Mouse (Mus musculus): ENCODE results near the gene Cplx1. TPM values are rescaled to one million over a fixed set of nuclear protein-coding genes. Genes with fewer than 3 reads are reported as not detected.

Gene Cplx1
- polyA plus RNA-seq, 1 experiment = 0.05 TPM

DNA sequence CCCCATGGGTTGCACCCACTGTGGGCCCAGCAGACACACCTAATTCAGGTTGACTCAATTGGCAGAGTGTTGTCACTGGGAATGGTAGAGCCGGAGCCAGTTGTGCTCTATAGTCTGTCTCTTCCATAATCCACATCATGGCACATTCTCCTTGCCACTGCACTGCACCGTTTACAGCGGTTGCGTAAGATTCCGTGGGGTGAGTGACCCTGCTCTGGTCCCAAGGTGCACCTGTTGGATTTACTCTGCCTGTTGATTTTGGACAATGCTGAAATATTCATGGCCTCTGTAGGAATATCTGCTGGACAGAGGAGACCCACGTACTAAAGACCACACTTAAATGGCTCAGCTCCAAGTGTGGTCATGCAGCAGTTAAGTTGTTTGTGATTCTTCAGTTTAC lies 66.8 kb downstream of the Cplx1 start:
- H3K27me3 ChIP-seq (ENCODE audit: control insufficient read depth) = no peaks in the 10 kb centered on the region
- H3K9me3 ChIP-seq (ENCODE audit: control insufficient read depth, low read length) = no peaks in the 10 kb centered on the region
- no peak for TF ChIP-seq TAL1 (IDR thresholded peaks at IDR 0.05; ENCODE audit: low read length)
- H3K4me1 ChIP-seq (ENCODE audit: control insufficient read depth) = peaks cover 2% of the 10 kb centered on the region
- no peak overlapping the region for H3K4me3 ChIP-seq (replicated peaks)
- peaks cover 66% of the 10 kb centered on the region for H3K36me3 ChIP-seq (ENCODE audit: control insufficient read depth)

GRCm38 (mm10) chr5:108475977-108476376 lies 73.8 kb downstream of the Cplx1 start:
- Histone ChIP-seq H3K4me3 (replicated peaks) (no peak overlapping the region), H3K4me1 (ENCODE audit: control insufficient read depth) (peaks cover 15% of the 10 kb centered on the region), H3K27me3 (ENCODE audit: control insufficient read depth) (no peaks in the 10 kb centered on the region), H3K36me3 (ENCODE audit: control insufficient read depth) (peaks cover 83% of the 10 kb centered on the region), H3K9me3 (ENCODE audit: control insufficient read depth, low read length) (no peaks in the 10 kb centered on the region)
- no peak for TF ChIP-seq GATA1 (IDR thresholded peaks at IDR 0.05; ENCODE audit: low read length)
- no peak for TF ChIP-seq TAL1 (IDR thresholded peaks at IDR 0.05; ENCODE audit: low read length)

GRCm38 (mm10) chr5:108473737-108474136 lies 76.1 kb downstream of the Cplx1 start:
- Histone ChIP-seq H3K4me3 (replicated peaks) (no peak overlapping the region), H3K9me3 (ENCODE audit: control insufficient read depth, low read length) (no peaks in the 10 kb centered on the region), H3K4me1 (ENCODE audit: control insufficient read depth) (peaks cover 28% of the 10 kb centered on the region), H3K27me3 (ENCODE audit: control insufficient read depth) (no peaks in the 10 kb centered on the region), H3K36me3 (ENCODE audit: control insufficient read depth) (peaks cover 90% of the 10 kb centered on the region)
- TF ChIP-seq TAL1 (IDR thresholded peaks at IDR 0.05; ENCODE audit: low read length) = no peak
- TF ChIP-seq GATA1 (IDR thresholded peaks at IDR 0.05; ENCODE audit: low read length) = no peak

DNA sequence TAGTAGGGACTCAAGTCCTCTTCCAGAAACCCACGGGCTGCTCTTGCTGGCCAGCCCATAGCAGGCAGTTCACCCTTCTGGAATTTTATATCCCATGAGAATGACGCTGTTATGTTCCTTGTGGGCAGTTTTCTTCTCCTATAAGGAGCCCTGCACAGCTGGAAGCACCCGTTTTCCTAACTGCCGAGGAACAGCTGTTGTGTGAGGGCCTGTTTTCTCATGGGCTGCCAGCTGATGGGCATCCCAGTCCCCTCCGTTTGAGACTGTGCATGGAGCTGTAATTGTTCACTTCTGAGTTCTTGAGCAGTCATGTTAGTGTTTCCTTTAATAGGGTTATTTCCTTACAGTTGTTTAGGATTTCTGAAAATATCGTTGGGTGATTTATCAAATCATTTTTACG lies 80.2 kb downstream of the Cplx1 start:
- Histone ChIP-seq H3K4me3 (replicated peaks) (no peak overlapping the region), H3K36me3 (ENCODE audit: control insufficient read depth) (peaks cover 71% of the 10 kb centered on the region), H3K9me3 (ENCODE audit: control insufficient read depth, low read length) (no peaks in the 10 kb centered on the region), H3K4me1 (ENCODE audit: control insufficient read depth) (peaks cover 63% of the 10 kb centered on the region), H3K27me3 (ENCODE audit: control insufficient read depth) (no peaks in the 10 kb centered on the region)
- TF ChIP-seq GATA1 (IDR thresholded peaks at IDR 0.05; ENCODE audit: low read length) (no peak), TAL1 (IDR thresholded peaks at IDR 0.05; ENCODE audit: low read length) (no peak)

Other genes starting within 250 kb of the Cplx1 start
- 0.09 and 0.10 TPM in 2 replicates for gene Pigg, start 237.4 kb downstream of the Cplx1 start, polyA plus RNA-seq (2012)
- gene Gm42517, start 182.1 kb downstream of the Cplx1 start, polyA plus RNA-seq (2012) = 0.02 and 0.03 TPM in 2 replicates
- not detected in 2 replicates for gene Pde6b, start 161.6 kb downstream of the Cplx1 start, polyA plus RNA-seq (2012)
- 22.6 and 24.2 TPM in 2 replicates for gene Atp5k, start 115.6 kb downstream of the Cplx1 start, polyA plus RNA-seq (2012)
- not detected in 2 replicates for gene Mfsd7a, start 101.1 kb downstream of the Cplx1 start, polyA plus RNA-seq (2012)
- gene Pcgf3, start 88.8 kb downstream of the Cplx1 start, polyA plus RNA-seq (2012) = 0.36 and 0.60 TPM in 2 replicates
- 5.2 and 6.8 TPM in 2 replicates for gene Gak, start 79.7 kb upstream of the Cplx1 start, polyA plus RNA-seq (2012)
- gene Tmem175, start 79.7 kb upstream of the Cplx1 start, polyA plus RNA-seq (2012) = 0.09 and 0.14 TPM in 2 replicates
- gene Idua, start 110.3 kb upstream of the Cplx1 start, polyA plus RNA-seq (2012) = 0.06 and 0.07 TPM in 2 replicates
- gene Dgkq, start 119.6 kb upstream of the Cplx1 start, polyA plus RNA-seq (2012) = 0.08 and 0.16 TPM in 2 replicates
- 0.47 and 0.59 TPM in 2 replicates for gene Slc26a1, start 125.5 kb upstream of the Cplx1 start, polyA plus RNA-seq (2012)
- gene Fgfrl1, start 142.4 kb upstream of the Cplx1 start, polyA plus RNA-seq (2012) = 1.8 and 2.4 TPM in 2 replicates
- 0.31 and 1.1 TPM in 2 replicates for gene Rnf212, start 225.0 kb upstream of the Cplx1 start, polyA plus RNA-seq (2012)
- not detected in 2 replicates for gene Tmed11, start 245.3 kb upstream of the Cplx1 start, polyA plus RNA-seq (2012)